Comparison of ENCODE assay signal across 11 mouse cellular contexts in genomic region chr9:48687891-48688290, GRCm38 (mm10).
"Had no signal": no experiment of that assay in that cellular context is flagged by ENCODE, and none has a peak within 500 bp of the region (broad histone marks: within the 10 kb centered on the region; RNA-seq: fewer than 3 reads in every experiment).

No protein-coding gene starts in this region.

- H3K4me2 ChIP-seq: limb, embryonic 13.5 days; lung, embryonic 14.5 days; midbrain, embryonic 11.5 days had no signal

- H3K27ac ChIP-seq: limb, embryonic 13.5 days; stomach, postnatal 0 days had no signal

- DNase-seq: kidney, adult 18-20 months; kidney, postnatal 14 days; layer of hippocampus, postnatal 36 days; lung, embryonic 14.5 days; lung, postnatal 10 days; lung, postnatal 4 days; thymus, postnatal 4 days had no signal

- ATAC-seq: midbrain, embryonic 16.5 days had no signal

- H3K4me3 ChIP-seq: limb, embryonic 13.5 days had no signal

- H3K9me3 ChIP-seq: limb, embryonic 13.5 days had no signal

- H3K36me3 ChIP-seq: limb, embryonic 13.5 days had no signal

- H3K9ac ChIP-seq: limb, embryonic 13.5 days; lung, embryonic 14.5 days had no signal
